Mouse (Mus musculus) kidney, adult 2 months (tissue): Measurements from ENCODE around the gene Lonp2.

ENCODE experiments used
- CTCF ChIP-seq: fragments of 200-500 bp; conservative IDR thresholded peaks from 2 replicates; pipeline ENCODE4 v1.5.1; 2011; ENCODE audit warnings: low read depth, mild to moderate bottlenecking, control low read depth, low read length, moderate library complexity, mixed read lengths; ENCODE audit not compliant: insufficient read depth, insufficient read length
- POLR2A ChIP-seq: fragments of 200-500 bp; IDR thresholded peaks from one replicate; pipeline ENCODE4 v1.6.1; 2011; ENCODE audit warnings: low read depth, low read length, control low read depth

DNA sequence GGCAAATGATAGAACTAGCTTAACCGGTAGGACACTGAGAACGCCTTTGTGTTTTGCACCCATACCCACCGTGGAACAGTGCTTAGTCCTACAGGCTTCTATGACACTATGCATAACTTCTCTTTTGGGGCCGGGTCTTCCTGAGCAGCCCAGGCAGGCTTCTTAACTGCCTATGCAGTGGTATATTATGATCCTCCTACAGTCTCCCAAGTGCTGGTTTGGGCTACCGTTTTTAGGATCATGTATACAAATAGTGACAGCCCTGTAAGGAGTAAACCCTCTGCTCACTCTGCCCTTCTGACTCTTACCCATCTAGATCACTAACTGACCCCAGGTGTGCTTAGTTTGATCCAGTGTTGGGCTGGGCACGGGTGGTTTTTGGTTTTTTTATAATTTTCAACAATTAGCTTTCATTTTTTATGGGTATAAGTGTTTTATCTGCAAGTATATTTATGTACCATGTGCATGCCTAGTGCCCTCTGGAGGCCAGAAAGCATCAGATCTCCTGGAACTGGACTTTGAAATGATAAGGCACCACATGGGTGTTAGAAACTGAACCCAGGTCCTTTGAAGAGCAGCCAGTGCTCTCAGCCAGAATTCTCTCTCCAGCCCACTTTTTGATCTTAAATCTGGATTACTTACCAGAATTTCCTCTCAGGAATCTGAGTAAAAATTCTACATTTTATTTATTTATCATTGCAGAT lies 97.1 kb downstream of the Lonp2 start:
- TF ChIP-seq POLR2A (no peak), CTCF (peak; percentile 28; the same call in 1 of the 2 replicates)
